Mouse (Mus musculus) right cerebral cortex, postnatal 4 days (tissue): Measurements from ENCODE around the gene Baz2b.

ENCODE experiments used
- DNase-seq: peaks from one replicate; pipeline ENCODE4 v3.0.0-alpha.2; 2022

The Baz2b gene

GRCm38 (mm10) chr2:59996911-59997310, 212.7 kb downstream of the Baz2b start:
- no peak for DNase-seq

- DNase-seq, result no peak
Measured at GRCm38 (mm10) chr2:59993190-59993535, 216.5 kb downstream of the Baz2b start.

- DNase-seq, result no peak
Measured at GRCm38 (mm10) chr2:59992488-59993189, 217.0 kb downstream of the Baz2b start.

GRCm38 (mm10) chr2:59991775-59992174, 217.9 kb downstream of the Baz2b start:
- no peak for DNase-seq

- no peak for DNase-seq
Measured at GRCm38 (mm10) chr2:59987521-59987920, 222.1 kb downstream of the Baz2b start.

- no peak for DNase-seq
Measured at GRCm38 (mm10) chr2:59979488-59980220, 230.0 kb downstream of the Baz2b start.

GRCm38 (mm10) chr2:59976680-59977079, 233.0 kb downstream of the Baz2b start:
- no peak for DNase-seq

GRCm38 (mm10) chr2:59975772-59976171, 233.9 kb downstream of the Baz2b start:
- DNase-seq, result no peak

GRCm38 (mm10) chr2:59973962-59974361, 235.7 kb downstream of the Baz2b start:
- DNase-seq, result no peak

- DNase-seq, result no peak
Measured at GRCm38 (mm10) chr2:59973104-59973641, 236.5 kb downstream of the Baz2b start.

GRCm38 (mm10) chr2:59970511-59970910, 239.1 kb downstream of the Baz2b start:
- no peak for DNase-seq

GRCm38 (mm10) chr2:59969099-59969498, 240.5 kb downstream of the Baz2b start:
- DNase-seq, result no peak

- DNase-seq, result no peak
Measured at GRCm38 (mm10) chr2:59968593-59968992, 241.0 kb downstream of the Baz2b start.

- DNase-seq, result no peak
Measured at GRCm38 (mm10) chr2:59966454-59966853, 243.2 kb downstream of the Baz2b start.

GRCm38 (mm10) chr2:59963011-59963410, 246.6 kb downstream of the Baz2b start:
- no peak for DNase-seq

- no peak for DNase-seq
Measured at GRCm38 (mm10) chr2:59962579-59962978, 247.1 kb downstream of the Baz2b start.

GRCm38 (mm10) chr2:59960495-59960772, 249.2 kb downstream of the Baz2b start:
- no peak for DNase-seq

- no peak for DNase-seq
Measured at GRCm38 (mm10) chr2:59959668-59960494, 249.8 kb downstream of the Baz2b start.

- peak; percentile 16 for DNase-seq
Measured at GRCm38 (mm10) chr2:59958543-59958942, 251.1 kb downstream of the Baz2b start.

- DNase-seq, result no peak
Measured at GRCm38 (mm10) chr2:59955916-59956315, 253.7 kb downstream of the Baz2b start.

GRCm38 (mm10) chr2:59954791-59955190, 254.8 kb downstream of the Baz2b start:
- DNase-seq, result no peak

GRCm38 (mm10) chr2:59952286-59953014, 257.2 kb downstream of the Baz2b start:
- no peak for DNase-seq

GRCm38 (mm10) chr2:59951706-59952105, 257.9 kb downstream of the Baz2b start:
- DNase-seq, result no peak
